Mouse (Mus musculus): ENCODE measurements around the gene Fxyd7.

Fxyd7 gene

DNA sequence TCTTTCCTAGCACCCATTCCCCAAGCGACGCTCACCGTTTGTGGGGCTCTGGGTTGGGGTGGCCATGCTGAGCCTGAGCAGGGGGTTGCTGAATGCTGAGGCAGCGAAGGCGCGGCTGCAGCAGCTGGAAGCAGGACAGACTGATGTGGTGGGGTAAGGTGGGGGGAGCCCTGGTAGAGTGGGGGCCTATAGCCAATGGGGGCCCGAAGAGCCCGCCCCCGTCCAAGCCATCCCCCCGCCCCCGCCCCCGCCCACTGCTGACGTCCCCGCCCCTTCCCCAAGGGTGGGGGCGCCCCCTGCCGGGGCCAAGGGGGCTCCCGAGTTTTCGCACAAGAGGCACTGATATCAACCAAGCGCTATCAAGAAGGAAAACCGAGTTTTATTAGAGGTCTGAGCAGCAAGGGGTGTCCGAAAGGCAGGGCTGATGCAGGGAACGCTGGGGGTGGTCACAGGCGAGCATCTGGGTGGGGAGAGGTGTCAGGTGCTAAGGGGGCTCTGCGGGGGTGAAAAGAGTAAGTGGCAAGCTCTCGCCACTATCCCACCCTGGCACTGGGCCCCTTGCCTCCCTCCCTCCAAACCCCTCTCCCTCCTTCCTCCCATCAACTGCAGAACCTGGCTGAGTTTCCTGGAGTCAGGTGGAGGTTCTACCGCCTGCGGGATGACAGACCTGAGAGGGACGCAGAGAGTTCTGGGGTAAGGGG, at the start of gene Fxyd7:
TSS of gene Fxyd7 (minus strand) at position 147 of the 701 bp plus-strand sequence.
- DNase-seq (ENCODE audit: low spot score in 2 of 2), result no peak

DNA sequence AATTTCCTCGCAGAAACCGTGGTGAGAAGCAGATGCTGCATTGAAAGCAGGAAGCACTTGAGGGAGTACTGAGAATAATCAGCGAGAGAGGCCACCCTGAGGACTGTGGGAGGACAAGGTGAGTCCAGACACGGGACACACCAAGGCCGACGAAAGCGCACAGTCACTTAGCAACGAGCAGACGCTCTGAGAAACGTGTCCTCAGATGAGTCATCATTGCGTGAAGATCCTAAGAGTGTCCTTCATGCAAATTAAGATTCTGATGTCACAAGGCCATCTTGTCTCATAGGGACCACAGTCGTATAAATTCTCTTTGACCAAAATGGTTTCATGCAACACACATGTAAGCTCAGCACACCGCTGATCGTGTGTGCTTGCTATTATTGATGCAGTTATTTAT, 49.5 kb upstream of the Fxyd7 start:
- no peak for DNase-seq (ENCODE audit: low spot score in 2 of 2)

DNA sequence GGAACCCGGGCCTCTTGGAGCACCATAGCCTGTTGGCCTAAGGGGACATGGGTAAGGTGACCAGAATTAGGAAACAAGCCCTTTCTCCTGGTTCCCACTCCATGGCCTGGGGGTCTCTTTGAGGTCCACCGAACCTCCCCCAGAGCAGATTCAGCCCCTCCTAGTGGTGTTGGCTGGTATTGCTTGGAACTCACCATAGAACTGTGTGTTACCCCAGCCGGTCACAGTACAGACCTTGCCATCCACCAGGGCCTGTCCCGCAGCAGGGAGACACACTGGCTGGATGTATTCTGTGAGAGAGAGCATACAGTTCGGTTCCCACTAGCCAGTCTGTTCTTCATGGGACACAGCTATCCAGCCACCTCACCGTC, 48.3 kb upstream of the Fxyd7 start:
- no peak for DNase-seq (ENCODE audit: low spot score in 2 of 2)

DNA sequence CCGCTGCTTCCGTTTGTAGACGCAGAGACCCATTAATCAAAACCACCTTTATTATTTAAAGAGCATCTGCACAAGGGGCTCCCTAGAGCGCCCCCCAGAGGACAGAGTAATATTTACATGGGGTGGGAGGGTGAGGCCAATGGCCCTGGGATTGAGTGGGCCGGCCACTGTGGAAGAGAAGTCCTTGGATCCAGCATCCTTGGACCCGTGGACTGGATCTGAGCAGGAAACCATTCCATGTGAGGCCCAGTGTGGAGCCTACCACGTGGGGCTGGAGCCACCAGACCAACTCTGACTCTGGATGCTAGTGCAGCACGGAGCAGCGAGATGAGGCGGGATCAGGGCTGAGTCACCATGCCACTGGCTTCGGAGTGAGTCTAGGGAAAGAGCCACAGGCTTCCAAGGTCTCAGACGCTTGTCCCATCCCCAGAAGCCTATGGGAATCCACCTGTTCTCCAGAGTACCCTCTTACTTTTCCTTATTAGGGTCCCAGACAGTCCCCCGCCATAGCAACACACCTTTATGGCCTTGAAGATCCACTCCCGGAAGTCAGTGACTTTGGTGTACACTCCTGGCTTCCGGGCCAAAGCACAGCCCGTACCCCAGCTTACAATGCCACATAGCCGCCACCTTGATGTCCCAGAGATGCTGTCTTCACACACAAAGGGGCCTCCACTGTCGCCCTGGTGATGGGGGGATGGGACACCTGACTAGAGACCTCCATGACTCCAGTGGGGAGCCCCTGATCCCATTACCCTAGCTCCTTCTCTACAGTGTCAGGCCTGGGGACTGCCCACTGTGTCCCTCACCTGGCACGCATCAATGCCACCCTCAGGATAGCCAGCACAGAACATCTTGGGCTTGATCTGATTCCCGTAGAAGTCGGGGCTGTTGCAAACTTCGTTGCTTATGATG, 47.7 kb upstream of the Fxyd7 start:
- no peak for DNase-seq (ENCODE audit: low spot score in 2 of 2)

DNA sequence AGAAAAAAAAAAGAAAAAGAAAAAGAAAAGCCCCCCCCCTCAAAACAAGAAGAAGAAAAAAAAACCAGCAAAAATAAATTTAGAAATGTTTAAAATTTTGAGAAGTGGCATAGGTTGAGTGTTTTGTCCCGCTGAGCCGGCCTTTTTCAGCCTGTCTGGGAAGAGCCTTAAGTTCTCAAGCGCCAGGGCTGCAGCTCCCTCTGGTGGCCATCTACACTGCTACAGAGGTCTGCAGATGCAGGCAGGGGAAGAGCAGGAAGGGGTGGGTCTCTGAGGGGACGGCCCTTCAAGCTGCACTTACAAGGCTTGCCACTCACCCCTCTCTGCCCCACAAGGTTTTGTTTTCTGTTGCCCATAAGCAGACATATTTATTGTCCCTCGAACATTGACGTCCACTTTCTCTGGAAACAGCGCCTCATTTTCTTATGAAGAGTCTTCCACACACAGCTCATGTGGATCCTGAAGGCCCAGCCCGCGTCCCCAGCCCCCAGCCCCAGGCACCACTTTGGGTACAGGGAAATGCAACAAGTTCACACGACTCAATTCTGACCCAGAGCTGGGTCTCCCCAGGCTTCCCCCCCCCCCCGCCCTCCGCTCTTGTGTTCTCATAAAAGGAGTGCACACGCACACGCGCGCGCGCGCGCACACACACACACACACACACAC, 46.4 kb upstream of the Fxyd7 start:
- DNase-seq (ENCODE audit: low spot score in 2 of 2), result peak; percentile 77 to 89

DNA sequence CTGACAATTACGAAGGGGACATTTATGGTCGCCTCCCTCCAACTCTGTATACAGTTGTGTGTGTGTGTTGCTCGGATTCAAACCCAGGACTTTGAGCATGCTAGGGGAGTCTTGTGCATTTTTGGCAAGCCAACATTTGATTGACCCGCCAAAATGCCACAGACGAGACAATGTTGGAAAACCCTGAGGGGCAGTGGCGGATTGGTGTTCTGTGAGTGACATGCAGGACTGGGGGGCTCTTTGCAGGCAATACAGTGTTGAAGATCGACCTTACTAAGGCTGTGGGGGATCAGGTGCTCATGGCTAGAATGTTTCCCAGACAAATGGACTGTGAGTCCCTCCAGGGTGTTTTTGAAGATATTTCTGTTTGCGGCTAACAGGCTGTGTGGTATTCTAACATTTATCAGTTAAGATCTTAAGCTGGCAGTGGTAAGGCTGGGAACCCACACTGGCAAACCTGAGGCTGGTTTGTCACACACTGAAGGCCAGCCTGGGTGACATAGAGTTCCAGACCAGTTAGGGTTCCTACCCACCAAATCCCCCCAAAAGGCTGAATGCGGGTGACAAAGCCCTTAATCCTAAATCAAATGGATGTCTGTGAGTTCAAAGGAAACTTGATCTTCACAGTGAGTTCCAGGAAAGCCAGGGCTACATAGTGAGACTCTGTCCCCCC, 45.8 kb upstream of the Fxyd7 start:
- no peak for DNase-seq (ENCODE audit: low spot score in 2 of 2)

DNA sequence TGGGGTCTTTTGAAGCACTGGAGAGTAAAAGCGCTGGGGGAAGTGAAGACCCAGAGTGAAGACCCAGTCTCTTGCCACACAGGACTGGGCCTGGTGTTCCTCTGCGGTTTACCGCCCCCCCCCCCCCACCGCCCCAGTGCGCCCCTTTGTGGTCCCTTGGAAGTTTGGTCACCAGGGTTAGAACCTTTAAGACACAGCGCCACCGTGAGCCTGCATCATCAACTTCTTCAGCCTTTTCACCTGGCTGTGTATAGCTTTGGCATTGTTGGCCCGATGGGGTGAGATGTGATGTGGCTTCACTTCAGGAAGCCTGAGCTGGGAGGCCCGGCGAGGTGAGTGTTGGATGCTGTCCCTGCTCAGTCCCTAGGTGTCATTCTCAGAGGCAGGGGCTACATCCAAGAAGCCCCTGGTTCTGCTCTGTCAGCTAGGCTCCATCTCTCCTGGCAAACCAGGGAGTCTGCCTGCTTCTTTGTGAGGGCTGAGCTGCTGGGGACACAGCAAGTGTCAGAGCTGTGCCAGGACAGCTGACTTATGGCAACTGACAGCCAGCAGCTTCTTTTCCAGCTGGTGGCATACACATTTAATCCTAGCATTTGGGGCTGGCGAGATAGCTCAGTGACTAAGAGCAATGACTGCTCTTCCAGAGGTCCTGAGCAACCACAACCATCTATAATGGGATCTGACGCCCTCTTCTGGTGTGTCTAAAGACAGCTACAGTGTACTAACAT, 43.7 kb upstream of the Fxyd7 start:
- DNase-seq (ENCODE audit: low spot score in 2 of 2), result no peak

DNA sequence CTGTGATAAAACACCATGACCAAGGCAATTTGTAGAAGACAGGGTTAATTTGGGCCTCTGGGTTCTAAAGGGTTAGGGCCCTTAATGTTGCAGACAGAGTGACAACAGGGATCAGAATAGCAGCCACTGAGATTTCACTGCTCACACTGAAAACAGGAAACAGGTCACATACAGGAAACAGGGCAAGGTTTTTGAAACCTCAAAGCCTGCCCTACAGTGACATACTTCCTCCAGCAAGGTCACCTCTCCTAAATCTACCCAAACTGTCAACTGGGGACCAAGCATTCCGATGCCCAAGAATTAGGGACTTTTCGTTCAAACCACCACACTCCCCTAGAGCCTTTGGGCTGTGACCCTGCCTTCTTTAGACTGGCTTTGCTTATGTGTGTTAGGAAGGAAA, 38.5 kb upstream of the Fxyd7 start:
- DNase-seq (ENCODE audit: low spot score in 2 of 2), result no peak

DNA sequence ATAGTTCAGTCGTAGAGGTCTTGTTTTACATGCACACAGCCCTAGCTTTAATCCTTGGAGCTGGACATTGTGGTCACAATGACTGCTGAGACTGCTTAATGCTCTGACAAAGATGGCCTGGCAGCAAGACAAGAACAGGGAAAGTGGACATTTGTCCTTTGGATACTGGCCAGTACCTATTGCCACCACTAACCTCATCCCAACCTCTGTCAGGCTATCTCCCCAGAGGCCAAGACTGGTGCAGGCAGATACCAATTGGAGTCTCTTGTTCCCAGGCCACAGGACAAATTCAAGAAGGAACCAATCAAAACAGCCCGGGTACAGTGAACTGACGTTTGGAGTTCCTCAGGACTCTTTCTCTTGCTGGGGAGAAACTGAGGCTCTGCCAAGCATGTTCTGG, 36.9 kb upstream of the Fxyd7 start:
- DNase-seq (ENCODE audit: low spot score in 2 of 2), result no peak

DNA sequence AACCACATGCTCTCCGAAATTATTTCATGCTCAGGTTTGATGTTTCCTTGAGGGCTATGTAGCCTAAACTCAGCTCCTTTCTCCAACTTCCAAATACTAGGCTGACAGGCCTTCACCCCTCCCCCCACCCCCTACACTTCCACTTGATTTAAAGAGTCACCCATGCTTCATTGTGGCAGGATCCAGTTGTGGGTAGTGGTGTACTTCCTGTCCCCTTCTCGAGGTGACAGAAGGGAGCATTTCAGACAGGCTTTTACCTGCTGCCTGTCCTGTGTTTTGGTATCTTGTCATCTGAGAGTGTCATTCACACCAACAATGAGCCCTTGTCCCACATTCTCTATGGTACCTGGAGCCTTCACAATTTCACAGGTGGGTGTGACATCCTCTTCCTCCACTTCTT, 36.0 kb upstream of the Fxyd7 start:
- DNase-seq (ENCODE audit: low spot score in 2 of 2), result no peak

DNA sequence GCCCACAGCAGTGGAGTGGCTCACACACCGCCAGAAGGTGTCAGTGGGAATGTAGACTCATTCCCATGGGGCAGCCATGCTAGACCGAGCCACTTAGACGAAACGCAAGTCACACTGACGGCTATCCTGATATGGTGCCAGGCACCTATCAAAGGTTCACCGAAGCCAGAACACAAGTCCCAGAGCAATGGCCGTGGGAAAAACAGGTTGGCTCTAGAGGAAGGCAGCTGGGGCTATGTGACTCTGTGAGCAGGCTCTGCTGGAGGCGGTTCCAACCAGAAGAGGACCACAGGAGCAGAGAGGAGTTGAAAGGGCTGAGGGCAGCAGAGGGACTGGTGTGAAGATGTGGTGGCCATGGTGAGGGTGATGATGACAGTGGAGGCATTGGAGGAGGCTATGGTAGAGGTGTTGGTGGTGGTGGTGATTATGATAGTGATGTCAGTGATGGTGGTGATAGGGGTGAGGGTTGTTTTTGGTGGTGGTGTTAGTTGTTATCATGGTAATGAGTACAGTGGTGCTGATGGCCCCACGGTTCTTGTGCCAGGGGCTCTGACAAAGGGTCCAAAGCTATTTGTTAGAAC, 35.0 kb upstream of the Fxyd7 start:
- no peak for DNase-seq (ENCODE audit: low spot score in 2 of 2)

DNA sequence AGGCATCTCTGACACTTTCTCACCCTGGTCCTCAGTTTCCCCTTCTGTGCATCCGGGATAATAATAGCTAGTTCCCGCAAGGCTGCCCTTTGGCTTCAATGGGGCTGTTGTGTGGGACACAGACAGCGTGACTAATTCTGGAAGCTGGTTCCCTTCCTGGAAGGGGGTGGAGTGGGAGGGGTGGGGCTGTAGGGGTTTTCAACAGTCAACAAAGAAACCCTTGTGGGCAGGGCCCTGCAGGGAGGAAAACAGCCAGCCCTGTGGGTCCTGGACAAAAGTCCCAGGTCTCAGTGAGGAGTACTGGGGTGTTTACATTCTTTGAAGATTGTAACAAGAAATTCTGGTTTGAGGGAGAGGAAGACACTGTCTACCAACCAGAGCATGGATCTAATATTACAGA, 33.9 kb upstream of the Fxyd7 start:
- DNase-seq (ENCODE audit: low spot score in 2 of 2), result no peak

DNA sequence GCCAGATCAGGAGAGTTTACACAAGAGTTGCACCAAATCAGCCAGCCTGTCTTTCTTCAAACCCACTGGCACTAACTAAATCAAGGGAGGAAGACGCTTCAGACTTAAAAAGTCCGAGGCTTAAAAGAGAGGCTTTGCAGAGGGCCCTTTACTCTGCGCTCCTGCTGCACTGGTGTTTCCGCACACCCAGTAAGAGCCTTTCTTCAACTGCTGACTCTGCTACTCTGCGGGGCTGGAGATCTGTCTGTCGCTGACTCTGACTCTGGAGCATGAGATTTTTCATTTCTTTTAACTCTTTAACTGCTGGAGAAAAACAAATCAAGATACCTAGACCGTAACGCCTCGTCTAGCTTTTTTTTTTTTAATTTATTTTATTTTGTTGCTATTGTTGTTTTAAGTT, 32.9 kb upstream of the Fxyd7 start:
- no peak for DNase-seq (ENCODE audit: low spot score in 2 of 2)

DNA sequence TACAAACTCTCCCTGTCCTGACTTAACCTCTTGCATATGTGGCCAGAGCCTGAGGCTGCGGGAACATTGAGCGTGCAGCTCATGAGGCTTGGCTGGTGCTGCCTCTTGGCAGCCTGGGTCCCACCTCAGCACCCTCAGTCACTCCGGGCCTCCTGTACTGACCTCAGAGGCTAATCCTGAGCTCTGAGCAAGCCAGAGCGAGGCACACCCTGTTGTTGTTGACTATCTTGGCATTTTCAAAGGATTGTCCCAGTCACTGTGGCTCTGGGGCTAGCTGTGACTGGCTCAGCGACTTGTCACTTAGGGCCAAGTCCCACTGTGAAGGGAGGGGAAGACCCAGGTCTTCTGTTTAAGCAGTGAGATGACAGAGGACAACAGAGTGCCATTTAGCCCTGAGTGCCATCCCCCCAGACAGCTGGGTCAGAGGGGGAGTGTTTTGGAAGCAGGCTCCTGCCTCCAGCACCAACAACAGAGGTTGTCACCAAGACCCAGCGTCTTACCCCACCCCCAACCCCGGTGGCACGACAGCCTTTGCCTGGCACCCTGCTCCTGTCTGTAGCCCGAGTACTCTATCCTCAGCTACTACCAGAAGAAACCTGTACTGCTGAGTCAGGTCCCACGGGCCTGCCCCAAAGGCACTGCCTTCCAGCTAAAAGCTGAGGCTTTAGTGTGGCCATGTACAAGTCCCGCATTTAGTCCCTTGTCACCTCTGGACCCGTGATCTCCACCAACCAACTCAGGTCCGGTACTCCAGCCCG, 31.7 kb upstream of the Fxyd7 start:
- no peak for DNase-seq (ENCODE audit: low spot score in 2 of 2)

DNA sequence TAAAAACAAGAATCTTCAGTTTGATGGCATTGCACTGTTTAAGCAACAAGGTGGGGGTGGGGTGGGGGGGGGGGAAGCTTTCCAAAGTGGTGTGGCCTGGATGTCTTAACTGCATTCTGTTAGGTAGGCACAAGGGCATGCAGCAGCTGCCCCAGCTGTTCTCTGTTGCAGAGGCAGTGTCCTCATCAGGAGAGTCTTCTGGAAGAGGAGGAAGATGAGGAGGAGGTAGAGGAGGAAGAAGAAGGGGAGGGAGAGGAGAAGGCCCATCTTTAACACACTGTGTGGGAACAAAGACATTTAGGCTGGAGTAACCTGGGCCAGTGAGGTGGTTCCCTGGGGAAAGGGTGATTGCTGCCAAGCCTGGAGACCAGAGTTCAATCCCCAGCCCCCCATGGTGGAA, 30.8 kb upstream of the Fxyd7 start:
- DNase-seq (ENCODE audit: low spot score in 2 of 2), result no peak

DNA sequence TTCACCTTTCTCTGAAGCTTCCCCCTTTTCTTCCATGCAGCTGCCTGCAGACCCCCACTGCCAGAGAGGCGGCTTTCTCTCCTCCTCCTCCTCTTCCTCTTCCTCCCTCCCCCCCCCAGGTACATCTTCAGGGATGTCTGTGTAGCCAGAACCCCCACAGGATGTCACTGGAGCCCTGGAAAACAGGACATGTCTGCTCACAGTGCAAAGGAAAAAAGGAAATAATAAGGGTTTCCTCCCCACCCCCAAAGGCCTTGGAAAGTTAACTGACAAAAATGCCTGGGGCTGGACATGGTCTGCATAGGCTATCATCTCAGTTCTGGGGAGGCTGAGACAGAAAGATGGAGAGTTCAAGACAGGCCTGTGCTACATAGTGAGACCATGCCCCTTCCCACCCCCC, 29.8 kb upstream of the Fxyd7 start:
- DNase-seq (ENCODE audit: low spot score in 2 of 2), result no peak

DNA sequence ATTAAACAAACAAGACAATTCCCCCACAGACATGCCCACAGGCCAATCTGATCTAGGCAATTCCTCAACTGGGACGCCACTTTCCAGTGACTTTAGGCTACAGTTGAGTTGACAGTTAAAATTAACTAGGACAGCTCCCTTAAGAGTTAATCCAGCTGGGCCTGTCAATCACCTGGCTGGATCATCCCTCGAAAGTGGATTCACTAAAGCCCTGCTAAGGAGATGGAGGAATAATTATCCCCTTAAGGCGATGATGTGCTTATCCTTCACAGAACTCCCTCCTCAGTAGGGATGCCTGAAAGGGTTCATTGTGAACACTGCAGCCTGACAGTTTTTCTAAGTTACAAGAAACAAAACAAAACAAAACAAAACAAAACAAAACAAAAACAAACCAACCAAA, 29.3 kb upstream of the Fxyd7 start:
- no peak for DNase-seq (ENCODE audit: low spot score in 2 of 2)

DNA sequence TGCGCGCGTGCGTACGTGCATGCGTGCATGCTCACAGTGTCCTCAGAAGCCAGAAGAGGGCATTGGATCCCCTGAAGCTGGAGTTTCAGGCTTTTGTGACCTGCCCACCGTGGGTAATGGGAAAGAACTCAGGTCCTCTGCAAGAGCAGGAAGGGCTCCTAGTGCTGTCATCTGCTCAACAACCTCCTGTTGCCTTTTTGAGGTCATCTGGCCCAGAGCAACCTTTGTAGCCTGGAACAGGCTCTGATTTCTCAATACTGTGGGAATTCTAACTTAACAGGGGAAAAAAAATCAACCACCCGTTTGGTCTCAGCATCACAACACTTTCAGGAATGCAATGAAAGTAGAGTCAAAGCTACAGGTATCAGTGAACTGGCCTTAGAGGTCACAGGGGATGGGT, 28.4 kb upstream of the Fxyd7 start:
- no peak for DNase-seq (ENCODE audit: low spot score in 2 of 2)

DNA sequence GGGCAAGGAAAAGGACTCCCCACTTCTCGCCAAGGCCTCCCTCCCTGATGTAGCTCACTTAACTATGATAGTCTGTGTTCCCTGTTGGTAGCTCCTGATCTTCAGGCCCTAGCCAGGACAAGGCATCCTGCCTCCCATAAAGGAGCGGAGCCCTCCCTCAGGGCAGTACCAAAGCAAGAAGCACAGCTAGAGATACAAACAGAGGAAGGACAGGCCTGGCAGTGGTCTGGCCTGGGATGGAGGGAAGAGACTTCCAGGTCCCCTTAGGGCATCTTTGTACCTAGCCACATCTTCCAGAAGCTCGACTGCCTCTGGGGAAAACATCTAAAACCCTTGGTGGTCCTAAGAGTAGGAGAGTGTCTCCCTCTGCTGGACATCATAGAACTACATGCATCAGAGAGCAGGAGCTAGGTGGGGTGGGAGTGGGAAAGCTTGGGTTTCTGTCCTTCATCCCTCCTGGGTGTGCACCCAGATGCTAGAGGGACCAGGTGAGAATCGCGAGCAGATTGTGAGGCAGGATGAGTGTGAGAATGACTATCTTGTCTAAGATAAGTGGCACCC, 26.7 kb upstream of the Fxyd7 start:
- DNase-seq (ENCODE audit: low spot score in 2 of 2), result peak in 1 of 2 experiments; percentile 53

DNA sequence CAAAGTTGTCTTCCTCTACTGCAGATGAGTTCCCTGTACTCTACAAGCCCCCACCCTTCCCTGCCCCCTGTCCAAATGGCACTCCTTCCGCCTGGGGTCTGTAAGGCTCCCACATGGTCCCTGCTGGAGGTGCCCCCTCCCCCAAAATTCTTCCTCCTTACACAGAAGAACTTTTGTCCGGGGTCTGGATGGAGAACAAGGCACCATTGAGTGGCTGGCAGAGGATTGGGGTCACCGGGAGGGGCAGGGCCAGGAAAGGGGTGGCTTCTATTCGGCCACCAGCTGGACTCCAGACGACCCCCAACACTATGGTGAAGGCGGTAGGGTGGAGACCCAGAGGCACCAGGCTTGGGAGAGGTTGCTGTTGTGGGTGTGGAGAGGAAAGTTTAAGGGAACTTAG, 26.2 kb upstream of the Fxyd7 start:
- peak in 1 of 2 experiments; percentile 60 for DNase-seq (ENCODE audit: low spot score in 2 of 2)
